Mouse (Mus musculus) midbrain, postnatal 0 days (tissue): ENCODE data around the gene Il27ra. TPM values are rescaled to one million over a fixed set of nuclear protein-coding genes. Genes with fewer than 3 reads are reported as not detected.

Experiments used
- ATAC-seq: fragments of 200-750 bp; cut with Nextera tagmentation; 2 replicates; pipeline ENCODE4 v1.8.0; 2017; ENCODE audit warnings: moderate number of reproducible peaks, mild to moderate bottlenecking, moderate TSS enrichment, moderate library complexity; ENCODE audit not compliant: low FRiP score
- DNase-seq: peaks from one replicate; pipeline ENCODE4 v3.0.0-alpha.2; 2015; ENCODE audit warnings: low spot score
- H3K27ac ChIP-seq: fragments of 300-500 bp; sonication (generic); 2 replicates; pipeline ENCODE4 v1.5.1; 2014; ENCODE audit warnings: low read depth, mild to moderate bottlenecking, low read length, mixed read lengths
- H3K27me3 ChIP-seq: fragments of 300-500 bp; sonication (generic); 2 replicates; pipeline ENCODE4 v1.6.1; 2014; ENCODE audit warnings: low read length, control low read depth, mixed read lengths; ENCODE audit not compliant: insufficient read depth
- H3K36me3 ChIP-seq: fragments of 300-500 bp; sonication (generic); 2 replicates; pipeline ENCODE4 v1.6.1; 2014; ENCODE audit warnings: low read length, control low read depth, mixed read lengths; ENCODE audit not compliant: insufficient read depth
- H3K4me1 ChIP-seq: fragments of 300-500 bp; sonication (generic); 2 replicates; pipeline ENCODE4 v1.6.1; 2014; ENCODE audit warnings: mild to moderate bottlenecking, control low read depth, antibody characterized with exemption, low read length, mixed read lengths; ENCODE audit not compliant: insufficient read depth
- H3K4me2 ChIP-seq: fragments of 300-500 bp; sonication (generic); 2 replicates; pipeline ENCODE4 v1.6.1; 2014; ENCODE audit warnings: low read depth, mild to moderate bottlenecking, low read length, mixed read lengths; ENCODE audit not compliant: poor library complexity, severe bottlenecking
- H3K4me3 ChIP-seq: fragments of 300-500 bp; sonication (generic); 2 replicates; pipeline ENCODE4 v1.5.1; 2014; ENCODE audit warnings: low read depth, mild to moderate bottlenecking, low read length, moderate library complexity
- H3K9ac ChIP-seq: fragments of 300-500 bp; sonication (generic); replicated peaks from 2 replicates; pipeline ENCODE4 v1.6.1; 2014; ENCODE audit warnings: mild to moderate bottlenecking, low read length, moderate library complexity, mixed read lengths; ENCODE audit not compliant: poor library complexity, severe bottlenecking
- H3K9me3 ChIP-seq: fragments of 300-500 bp; sonication (generic); 2 replicates; pipeline ENCODE4 v1.6.1; 2016; ENCODE audit warnings: low read length, control low read depth
- CTCF ChIP-seq: IDR thresholded peaks from 2 replicates; pipeline ENCODE4 v1.5.1; 2016; ENCODE audit warnings: antibody characterized with exemption, mild to moderate bottlenecking
- WGBS: fragments of 180-500 bp; shearing (Covaris S2); extraction: QIAGEN DNeasy Blood & Tissue Kit; methylation state at CpG from one replicate; pipeline ENCODE4 v1.1.7; 2014; 5-methylcytosine and 5-hydroxymethylcytosine counted together
- polyA plus RNA-seq: library from polyadenylated mRNA; unstranded; fragments of >200 nt; fragmentation: Nextera tagmentation; extraction: Ambion mirVana; gene quantifications from 2 replicates; pipeline ENCODE4 v1.2.1, GENCODE M21; 2015
- total RNA-seq: library from RNA; depleted of rRNA; stranded (reverse); fragments of >200 nt; gene quantifications from 2 replicates; pipeline ENCODE4 v1.2.3, GENCODE M21; 2014

Gene Il27ra
- total and polyA plus RNA-seq, 2 experiments from 2014 or later: 0.21 to 0.71 TPM

GRCm38 (mm10) chr8:84015833-84016232 lies 26.6 kb downstream of the Il27ra start:
- 97% methylated on average over 5 of the region's 5 CpGs for WGBS

GRCm38 (mm10) chr8:84012499-84013165 lies 29.8 kb downstream of the Il27ra start:
- peak overlapping the region; percentile 98 for H3K4me2 ChIP-seq
- DNase-seq: no peak
- 6% methylated on average over 35 of the region's 35 CpGs for WGBS
- peaks cover 28% of the 10 kb centered on the region for H3K27me3 ChIP-seq
- peaks cover 7% of the 10 kb centered on the region; the same call in 1 of the 2 replicates for H3K4me1 ChIP-seq
- H3K4me3 ChIP-seq: peak overlapping the region; percentile 55
- H3K27ac ChIP-seq: no peak overlapping the region
- no peaks in the 10 kb centered on the region for H3K9me3 ChIP-seq
- H3K9ac ChIP-seq: no peak overlapping the region
- no peaks in the 10 kb centered on the region for H3K36me3 ChIP-seq
- no peak for TF ChIP-seq CTCF
- no peak for ATAC-seq

More at GRCm38 (mm10) chr8:84015833-84016232, 26.6 kb downstream of the Il27ra start:
- Histone ChIP-seq H3K27me3 (peaks cover 21% of the 10 kb centered on the region), H3K9me3 (no peaks in the 10 kb centered on the region), H3K36me3 (no peaks in the 10 kb centered on the region), H3K4me1 (peaks cover 7% of the 10 kb centered on the region; the same call in 1 of the 2 replicates), H3K4me2 (no peak overlapping the region), H3K27ac (no peak overlapping the region), H3K4me3 (no peak overlapping the region), H3K9ac (no peak overlapping the region)
- DNase-seq (no peak), ATAC-seq (no peak)
- TF ChIP-seq CTCF: peak; percentile 17; the same call in 1 of the 2 replicates

- Histone ChIP-seq H3K27me3 (peaks cover 28% of the 10 kb centered on the region), H3K36me3 (no peaks in the 10 kb centered on the region), H3K9ac (peak within 1 kb of the TSS; percentile 40), H3K9me3 (no peaks in the 10 kb centered on the region), H3K4me3 (peak within 1 kb of the TSS; percentile 55), H3K4me2 (peak within 1 kb of the TSS; percentile 98), H3K27ac (no peak within 1 kb of the TSS), H3K4me1 (peaks cover 7% of the 10 kb centered on the region; the same call in 1 of the 2 replicates)
- TF ChIP-seq CTCF: no peak
- DNase-seq (no peak), ATAC-seq (peak; percentile 11; the same call in 1 of the 2 replicates)
- 1% methylated on average over 44 of the region's 45 CpGs for WGBS
Measured at GRCm38 (mm10) chr8:84011705-84012498, 30.5 kb downstream of the Il27ra start, which contains the start of gene 2210011C24Rik. Gene 2210011C24Rik (minus strand): TSS chr8:84012171.

GRCm38 (mm10) chr8:84010625-84011611 lies 31.5 kb downstream of the Il27ra start:
- ATAC-seq: peak; percentile 36; the same call in 1 of the 2 replicates
- WGBS: 3% methylated on average over 77 of the region's 83 CpGs

GRCm38 (mm10) chr8:84009876-84010275 lies 32.5 kb downstream of the Il27ra start:
- no peak overlapping the region for H3K4me3 ChIP-seq
- H3K4me1 ChIP-seq: peaks cover 7% of the 10 kb centered on the region; the same call in 1 of the 2 replicates
- WGBS: 2% methylated on average over 11 of the region's 11 CpGs
- peak; percentile 96 for TF ChIP-seq CTCF
- H3K36me3 ChIP-seq: no peaks in the 10 kb centered on the region
- H3K27me3 ChIP-seq: peaks cover 28% of the 10 kb centered on the region
- ATAC-seq: no peak
- no peak overlapping the region for H3K9ac ChIP-seq
- H3K4me2 ChIP-seq: peak overlapping the region; percentile 28
- H3K9me3 ChIP-seq: no peaks in the 10 kb centered on the region
- no peak overlapping the region for H3K27ac ChIP-seq
- DNase-seq: peak; percentile 81

More at GRCm38 (mm10) chr8:84010625-84011611, 31.5 kb downstream of the Il27ra start:
- Histone ChIP-seq H3K9ac (peak overlapping the region; percentile 40), H3K4me3 (peak overlapping the region; percentile 55), H3K4me1 (peaks cover 7% of the 10 kb centered on the region; the same call in 1 of the 2 replicates), H3K27ac (no peak overlapping the region), H3K4me2 (peak overlapping the region; percentile 98), H3K9me3 (no peaks in the 10 kb centered on the region), H3K36me3 (no peaks in the 10 kb centered on the region), H3K27me3 (peaks cover 28% of the 10 kb centered on the region)
- DNase-seq: peak; percentile 76
- TF ChIP-seq CTCF: peak; percentile 74
